ENCODE assay signal across 8 mouse cellular contexts in genomic region chr15:98181132-98181711, GRCm38 (mm10). TPM values are rescaled to one million over a fixed set of nuclear protein-coding genes. Genes with fewer than 3 reads are reported as not detected.
DNase-seq lines count a peak whose midpoint lies in the region; ATAC-seq and TF ChIP-seq lines count a peak whose summit lies in the region.

No protein-coding gene starts in this region.

- peak; percentile 98 for ATAC-seq in forebrain, embryonic 14.5 days
- ATAC-seq in neutrophil, adult 5-6 weeks (ENCODE audit: extremely low read depth, insufficient number of reproducible peaks, low FRiP score, poor library complexity, severe bottlenecking) = peak; percentile 89

- 0 out of 2 replicates have a peak, but pooled peaks cover 3% of the 10 kb centered on the region for H3K4me1 ChIP-seq in forebrain, embryonic 14.5 days (ENCODE audit: control insufficient read depth, insufficient read depth, low read length)
- no peaks in the 10 kb centered on the region for H3K4me1 ChIP-seq in lung, adult 2 months (ENCODE audit: control insufficient read depth, insufficient read depth, low read length)

- peak; percentile 80 for TF ChIP-seq CTCF in lung, adult 2 months (IDR thresholded peaks at IDR 0.05; ENCODE audit: insufficient read depth, low read length)

- no peaks in the 10 kb centered on the region for H3K27me3 ChIP-seq in forebrain, embryonic 14.5 days (replicated peaks; ENCODE audit: control insufficient read depth, insufficient read depth, low read length)

- TF ChIP-seq POLR2A in lung, adult 2 months (IDR thresholded peaks at IDR 0.05; ENCODE audit: borderline replicate concordance, extremely low read depth, low read depth, low read length) = peak; percentile 60; the same call in 1 of the 2 replicates

- H3K9ac ChIP-seq in forebrain, embryonic 14.5 days (ENCODE audit: low read length) = peak overlapping the region; percentile 57

- no peaks in the 10 kb centered on the region for H3K36me3 ChIP-seq in forebrain, embryonic 14.5 days (ENCODE audit: control insufficient read depth, insufficient read depth, low read length)

- no peaks in the 10 kb centered on the region for H3K9me3 ChIP-seq in forebrain, embryonic 14.5 days (replicated peaks; ENCODE audit: control insufficient read depth, low read length)

- H3K4me3 ChIP-seq in forebrain, embryonic 14.5 days (ENCODE audit: low read depth, low read length) = peak overlapping the region; percentile 51
- peak overlapping the region; percentile 58 for H3K4me3 ChIP-seq in lung, adult 2 months (replicated peaks; ENCODE audit: extremely low read depth, low read depth, low read length)

- H3K4me2 ChIP-seq in forebrain, embryonic 14.5 days (ENCODE audit: low read length) = peak overlapping the region; percentile 83

- DNase-seq in ES-CJ7 (ENCODE audit: low read depth, low spot score) = peak; percentile 94
- DNase-seq in cerebellum, adult 11 months = peak; percentile 97
- peak; percentile 91 for DNase-seq in forebrain, embryonic 14.5 days (ENCODE audit: low spot score)
- DNase-seq in heart, postnatal 25 days (ENCODE audit: low spot score) = peak; percentile 93
- DNase-seq in layer of hippocampus, adult 18-20 months (ENCODE audit: low spot score in 2 of 2) = peak; percentile 91
- peak; percentile 83 for DNase-seq in lung, adult 2 months
- DNase-seq in thymus, adult 18-20 months = peak; percentile 48 to 67

- intact Hi-C loops in heart, postnatal 25 days (cut with DNase I) = loop anchor here (2.0 kb wide), 1 partner anchor 208 kb away; no protein-coding TSS in a partner anchor

- WGBS in forebrain, embryonic 14.5 days = under 1% methylated on average over 30 of the region's 30 CpGs
- under 1% methylated on average over 30 of the region's 30 CpGs for WGBS in lung, adult 2 months

- 0 out of 2 replicates have a peak overlapping the region, but pooled peaks have one; percentile 36 for H3K27ac ChIP-seq in forebrain, embryonic 14.5 days (ENCODE audit: low read depth, low read length)

RNA-seq across cellular contexts. Expression of gene Olfr288, which starts 14.1 kb away (rescaled TPM):
- not detected in 2 replicates for polyA plus RNA-seq in forebrain, embryonic 14.5 days (2014; fragmentation: Nextera tagmentation; extraction: Ambion mirVana)
- total RNA-seq in heart, postnatal 25 days (2021) = not detected
- total RNA-seq in layer of hippocampus, adult 18-20 months (2021) = under 1 TPM in 1 of 2 experiments, not detected in 1; 0.68 TPM
- not detected in 2 replicates for polyA plus RNA-seq in lung, adult 2 months (2012; rRNA removed)
- total RNA-seq in neutrophil, adult 5-6 weeks (2017) = not detected in 2 replicates

RNA-seq across cellular contexts. Expression of gene Ccdc184, which starts 14.3 kb away (rescaled TPM):
- 42.6 and 52.2 TPM in 2 replicates for polyA plus RNA-seq in forebrain, embryonic 14.5 days (2014; fragmentation: Nextera tagmentation; extraction: Ambion mirVana)
- under 1 TPM; 0.81 to 0.91 TPM for total RNA-seq in heart, postnatal 25 days (2021)
- 10 to 100 TPM; 11.7 to 12.7 TPM for total RNA-seq in layer of hippocampus, adult 18-20 months (2021)
- polyA plus RNA-seq in lung, adult 2 months (2012; rRNA removed) = 4.9 and 5.0 TPM in 2 replicates
- not detected in 2 replicates for total RNA-seq in neutrophil, adult 5-6 weeks (2017)

RNA-seq across cellular contexts. Expression of gene Asb8, which starts 15.8 kb away (rescaled TPM):
- polyA plus RNA-seq in forebrain, embryonic 14.5 days (2014; fragmentation: Nextera tagmentation; extraction: Ambion mirVana) = 60.5 and 62.2 TPM in 2 replicates
- total RNA-seq in heart, postnatal 25 days (2021) = 100 to 1,000 TPM; 102 to 106 TPM
- total RNA-seq in layer of hippocampus, adult 18-20 months (2021) = 10 to 100 TPM; 53.7 to 54.8 TPM
- 32.0 and 40.0 TPM in 2 replicates for polyA plus RNA-seq in lung, adult 2 months (2012; rRNA removed)
- total RNA-seq in neutrophil, adult 5-6 weeks (2017) = 18.9 and 21.8 TPM in 2 replicates

RNA-seq across cellular contexts. Expression of gene Gm44579, which starts 39.6 kb away (rescaled TPM):
- not detected in 2 replicates for polyA plus RNA-seq in forebrain, embryonic 14.5 days (2014; fragmentation: Nextera tagmentation; extraction: Ambion mirVana)
- total RNA-seq in heart, postnatal 25 days (2021) = not detected
- total RNA-seq in layer of hippocampus, adult 18-20 months (2021) = under 1 TPM in 1 of 2 experiments, not detected in 1; 0.25 TPM
- not detected in 2 replicates for polyA plus RNA-seq in lung, adult 2 months (2012; rRNA removed)
- total RNA-seq in neutrophil, adult 5-6 weeks (2017) = not detected in 2 replicates

RNA-seq across cellular contexts. Expression of gene Olfr287, which starts 39.6 kb away (rescaled TPM):
- polyA plus RNA-seq in forebrain, embryonic 14.5 days (2014; fragmentation: Nextera tagmentation; extraction: Ambion mirVana) = not detected in 2 replicates
- not detected for total RNA-seq in heart, postnatal 25 days (2021)
- 1 to 10 TPM; 4.4 to 5.1 TPM for total RNA-seq in layer of hippocampus, adult 18-20 months (2021)
- polyA plus RNA-seq in lung, adult 2 months (2012; rRNA removed) = not detected in 2 replicates
- total RNA-seq in neutrophil, adult 5-6 weeks (2017) = not detected in 2 replicates

Comparison
In these comparisons a context has a peak if more than half of its experiments do, and no peak if none do; other contexts are left out.
1. Peak in every context shown above with its lines: DNase-seq, ATAC-seq, H3K4me3 ChIP-seq and H3K27ac ChIP-seq.
2. RNA of gene Ccdc184, which starts 14.3 kb away (total RNA-seq): 11.7 to 12.7 TPM in layer of hippocampus, adult 18-20 months; 0.81 to 0.91 TPM in heart, postnatal 25 days and not detected in neutrophil, adult 5-6 weeks; every median in the first group is over 4 times any median in the second.